Comparison of ENCODE assay signal across 8 mouse cellular contexts in genomic region chr13:49370216-49370615, GRCm38 (mm10). TPM values are rescaled to one million over a fixed set of nuclear protein-coding genes. Genes with fewer than 3 reads are reported as not detected.
DNase-seq lines count a peak whose midpoint lies in the region; ATAC-seq and TF ChIP-seq lines count a peak whose summit lies in the region.
"Not testable (repeated sequence)": the region's sequence is repeated elsewhere in the genome, so short reads cannot be mapped to it uniquely, and the experiment has no call there.

No protein-coding gene starts in this region.

- not testable (repeated sequence) for DNase-seq in embryonic facial prominence, embryonic 10.5 days (ENCODE audit: low spot score); intestine, embryonic 14.5 days (ENCODE audit: low spot score); limb, embryonic 10.5 days (ENCODE audit: low spot score); lung, postnatal 0 days (ENCODE audit: low spot score)
- DNase-seq in heart, adult 2 months = peak; percentile 57 to 64
- peak; percentile 41 to 43 for DNase-seq in heart, postnatal 36 days
- peak; percentile 41 for DNase-seq in kidney, postnatal 10 days

- H3K27me3 ChIP-seq in embryonic facial prominence, embryonic 10.5 days (replicated peaks; ENCODE audit: low read depth, poor library complexity, severe bottlenecking); heart, adult 2 months (ENCODE audit: control insufficient read depth, insufficient read depth, low read length); heart, embryonic 13.5 days (replicated peaks); intestine, embryonic 14.5 days (replicated peaks; ENCODE audit: control insufficient read depth, insufficient read depth, low read length); limb, embryonic 10.5 days (ENCODE audit: low read depth, poor library complexity, severe bottlenecking); lung, postnatal 0 days (replicated peaks; ENCODE audit: insufficient read depth, low read length): not testable (repeated sequence)

- ATAC-seq in heart, embryonic 13.5 days (ENCODE audit: extremely low read depth, insufficient number of reproducible peaks, low FRiP score, low TSS enrichment); intestine, embryonic 14.5 days (replicated peaks; ENCODE audit: low FRiP score, low TSS enrichment, low read depth); lung, postnatal 0 days: not testable (repeated sequence)

- not testable (repeated sequence) for H3K4me3 ChIP-seq in embryonic facial prominence, embryonic 10.5 days; heart, adult 2 months; heart, embryonic 13.5 days; intestine, embryonic 14.5 days (ENCODE audit: low read depth, low read length); limb, embryonic 10.5 days; lung, postnatal 0 days (ENCODE audit: low read depth, low read length)

- TF ChIP-seq CTCF in heart, adult 2 months (IDR thresholded peaks at IDR 0.05) = peak; percentile 51
- not testable (repeated sequence) for TF ChIP-seq CTCF in lung, postnatal 0 days (IDR thresholded peaks at IDR 0.05)

- H3K36me3 ChIP-seq in embryonic facial prominence, embryonic 10.5 days (replicated peaks) = peaks cover 57% of the 10 kb centered on the region
- H3K36me3 ChIP-seq in heart, adult 2 months (ENCODE audit: control insufficient read depth, insufficient read depth, low read length) = peaks cover 25% of the 10 kb centered on the region; the same call in 1 of the 2 replicates
- H3K36me3 ChIP-seq in heart, embryonic 13.5 days = peaks cover 50% of the 10 kb centered on the region
- H3K36me3 ChIP-seq in intestine, embryonic 14.5 days (ENCODE audit: control insufficient read depth, insufficient read depth, low read length) = peaks cover 14% of the 10 kb centered on the region
- peaks cover 59% of the 10 kb centered on the region for H3K36me3 ChIP-seq in limb, embryonic 10.5 days
- not testable (repeated sequence) for H3K36me3 ChIP-seq in lung, postnatal 0 days (ENCODE audit: insufficient read depth, low read length)

- not testable (repeated sequence) for H3K79me2 ChIP-seq in heart, adult 2 months (replicated peaks; ENCODE audit: control insufficient read depth, insufficient read depth, low read length)

- not testable (repeated sequence) for H3K9ac ChIP-seq in heart, adult 2 months (ENCODE audit: low read depth, low read length); heart, embryonic 13.5 days; intestine, embryonic 14.5 days (ENCODE audit: low read length); lung, postnatal 0 days (replicated peaks; ENCODE audit: low read depth)

- H3K9me3 ChIP-seq in embryonic facial prominence, embryonic 10.5 days; heart, embryonic 13.5 days; intestine, embryonic 14.5 days (ENCODE audit: control insufficient read depth, low read length); limb, embryonic 10.5 days (replicated peaks); lung, postnatal 0 days (ENCODE audit: low read length): not testable (repeated sequence)

- intact Hi-C loops in heart, adult 2 months (cut with DNase I) = loop anchor here (2.0 kb wide), 1 partner anchor 17 kb away; no protein-coding TSS in a partner anchor
- intact Hi-C loops in heart, postnatal 36 days (cut with DNase I) = not testable (repeated sequence)

- H3K27ac ChIP-seq in embryonic facial prominence, embryonic 10.5 days (replicated peaks) = peak overlapping the region; percentile 45
- H3K27ac ChIP-seq in heart, adult 2 months = peak overlapping the region; percentile 80
- peak overlapping the region; percentile 90 for H3K27ac ChIP-seq in heart, embryonic 13.5 days (replicated peaks)
- peak overlapping the region; percentile 27; the same call in 1 of the 2 replicates for H3K27ac ChIP-seq in intestine, embryonic 14.5 days (ENCODE audit: low read depth)
- H3K27ac ChIP-seq in limb, embryonic 10.5 days = peak overlapping the region; percentile 50
- peak overlapping the region; percentile 83 for H3K27ac ChIP-seq in lung, postnatal 0 days (ENCODE audit: low read length)

- TF ChIP-seq POLR2A in heart, adult 2 months (IDR thresholded peaks at IDR 0.05; ENCODE audit: insufficient read depth, low read depth, low read length) = not testable (repeated sequence)

- TF ChIP-seq EP300 in heart, adult 2 months (IDR thresholded peaks at IDR 0.05; ENCODE audit: insufficient read depth, low read depth, low read length); lung, postnatal 0 days (IDR thresholded peaks at IDR 0.05): not testable (repeated sequence)

- peaks cover 33% of the 10 kb centered on the region for H3K4me1 ChIP-seq in embryonic facial prominence, embryonic 10.5 days
- H3K4me1 ChIP-seq in heart, adult 2 months (ENCODE audit: control insufficient read depth, insufficient read depth, low read length) = peaks cover 69% of the 10 kb centered on the region
- H3K4me1 ChIP-seq in heart, embryonic 13.5 days = peaks cover 83% of the 10 kb centered on the region
- peaks cover 15% of the 10 kb centered on the region for H3K4me1 ChIP-seq in intestine, embryonic 14.5 days (replicated peaks; ENCODE audit: control insufficient read depth, insufficient read depth, low read length)
- peaks cover 33% of the 10 kb centered on the region for H3K4me1 ChIP-seq in limb, embryonic 10.5 days
- peaks cover 10% of the 10 kb centered on the region; the same call in 1 of the 2 replicates for H3K4me1 ChIP-seq in lung, postnatal 0 days (ENCODE audit: insufficient read depth, low read depth, low read length)

- 80% methylated on average over 6 of the region's 6 CpGs for WGBS in embryonic facial prominence, embryonic 10.5 days
- WGBS in heart, adult 2 months = 43% methylated on average over 6 of the region's 6 CpGs
- 61% methylated on average over 6 of the region's 6 CpGs for WGBS in heart, embryonic 13.5 days
- 73% methylated on average over 6 of the region's 6 CpGs for WGBS in intestine, embryonic 14.5 days
- WGBS in limb, embryonic 10.5 days = 81% methylated on average over 6 of the region's 6 CpGs
- 58% methylated on average over 6 of the region's 6 CpGs for WGBS in lung, postnatal 0 days

- not testable (repeated sequence) for H3K4me2 ChIP-seq in heart, embryonic 13.5 days; intestine, embryonic 14.5 days (ENCODE audit: low read length); lung, postnatal 0 days (replicated peaks; ENCODE audit: low read depth, low read length)

RNA-seq across cellular contexts. Expression of gene Bicd2, which starts 28.8 kb away (rescaled TPM):
- 32.6 and 33.3 TPM in 2 replicates for polyA plus RNA-seq in embryonic facial prominence, embryonic 10.5 days (2016; fragmentation: Nextera tagmentation; extraction: Ambion mirVana)
- total RNA-seq in heart, adult 2 months (2021) = 10 to 100 TPM; 72.4 to 77.6 TPM
- polyA plus RNA-seq in heart, adult 2 months (2012; rRNA removed) = 44.5 and 64.2 TPM in 2 replicates
- polyA plus RNA-seq in heart, embryonic 13.5 days (2015; fragmentation: Nextera tagmentation; extraction: Ambion mirVana) = 38.7 and 40.6 TPM in 2 replicates
- total RNA-seq in heart, postnatal 36 days (2021) = 10 to 100 TPM; 73.4 to 79.7 TPM
- polyA plus RNA-seq in intestine, embryonic 14.5 days (2014; fragmentation: Nextera tagmentation; extraction: Ambion mirVana) = 24.0 and 25.8 TPM in 2 replicates
- polyA plus RNA-seq in limb, embryonic 10.5 days (2016; fragmentation: Nextera tagmentation; extraction: Ambion mirVana) = 27.0 and 31.2 TPM in 2 replicates
- 32.5 and 40.2 TPM in 2 replicates for polyA plus RNA-seq in lung, postnatal 0 days (2015; fragmentation: Nextera tagmentation; extraction: Ambion mirVana)

RNA-seq across cellular contexts. Expression of gene Fgd3, which starts 50.1 kb away (rescaled TPM):
- polyA plus RNA-seq in embryonic facial prominence, embryonic 10.5 days (2016; fragmentation: Nextera tagmentation; extraction: Ambion mirVana) = 1.2 and 1.3 TPM in 2 replicates
- 1 to 10 TPM in 1 of 2 experiments, under 1 TPM in 1; 0.96 to 1.0 TPM for total RNA-seq in heart, adult 2 months (2021)
- polyA plus RNA-seq in heart, adult 2 months (2012; rRNA removed) = 0.96 and 0.97 TPM in 2 replicates
- polyA plus RNA-seq in heart, embryonic 13.5 days (2015; fragmentation: Nextera tagmentation; extraction: Ambion mirVana) = 0.05 and 0.23 TPM in 2 replicates
- total RNA-seq in heart, postnatal 36 days (2021) = 1 to 10 TPM in 1 of 2 experiments, under 1 TPM in 1; 0.64 to 1.2 TPM
- 0.62 and 0.89 TPM in 2 replicates for polyA plus RNA-seq in intestine, embryonic 14.5 days (2014; fragmentation: Nextera tagmentation; extraction: Ambion mirVana)
- 0.62 and 0.83 TPM in 2 replicates for polyA plus RNA-seq in limb, embryonic 10.5 days (2016; fragmentation: Nextera tagmentation; extraction: Ambion mirVana)
- polyA plus RNA-seq in lung, postnatal 0 days (2015; fragmentation: Nextera tagmentation; extraction: Ambion mirVana) = 0.37 and 0.56 TPM in 2 replicates

RNA-seq across cellular contexts. Expression of gene Ippk, which starts 50.8 kb away (rescaled TPM):
- polyA plus RNA-seq in embryonic facial prominence, embryonic 10.5 days (2016; fragmentation: Nextera tagmentation; extraction: Ambion mirVana) = 18.3 and 20.4 TPM in 2 replicates
- 1 to 10 TPM; 6.7 to 7.3 TPM for total RNA-seq in heart, adult 2 months (2021)
- polyA plus RNA-seq in heart, adult 2 months (2012; rRNA removed) = 4.3 and 6.9 TPM in 2 replicates
- 11.5 and 12.5 TPM in 2 replicates for polyA plus RNA-seq in heart, embryonic 13.5 days (2015; fragmentation: Nextera tagmentation; extraction: Ambion mirVana)
- total RNA-seq in heart, postnatal 36 days (2021) = 1 to 10 TPM; 6.5 TPM
- 18.5 and 18.7 TPM in 2 replicates for polyA plus RNA-seq in intestine, embryonic 14.5 days (2014; fragmentation: Nextera tagmentation; extraction: Ambion mirVana)
- polyA plus RNA-seq in limb, embryonic 10.5 days (2016; fragmentation: Nextera tagmentation; extraction: Ambion mirVana) = 17.3 and 21.0 TPM in 2 replicates
- 12.0 and 12.6 TPM in 2 replicates for polyA plus RNA-seq in lung, postnatal 0 days (2015; fragmentation: Nextera tagmentation; extraction: Ambion mirVana)

Comparison
In these comparisons a context has a peak if more than half of its experiments do, and no peak if none do; other contexts are left out.
1. H3K27ac ChIP-seq: peak in every context shown above with its lines; median percentile 90 in heart, embryonic 13.5 days; 83 in lung, postnatal 0 days; 80 in heart, adult 2 months; 50 in limb, embryonic 10.5 days; 45 in embryonic facial prominence, embryonic 10.5 days; 27 in intestine, embryonic 14.5 days.